Mouse (Mus musculus) intestine, embryonic 16.5 days (tissue): ENCODE data around the gene Glis2. TPM values are rescaled to one million over a fixed set of nuclear protein-coding genes. Genes with fewer than 3 reads are reported as not detected.

Source experiments
- ATAC-seq: fragments of 200-750 bp; cut with Nextera tagmentation; 2 replicates; pipeline ENCODE4 v1.8.0; 2017; ENCODE audit warnings: moderate TSS enrichment, moderate library complexity
- H3K27ac ChIP-seq: fragments of 300-500 bp; sonication (generic); 2 replicates; pipeline ENCODE4 v1.5.1; 2014; ENCODE audit warnings: mild to moderate bottlenecking, low read length
- H3K27me3 ChIP-seq: fragments of 300-500 bp; sonication (generic); replicated peaks from 2 replicates; pipeline ENCODE4 v1.6.1; 2014; ENCODE audit warnings: low read length, control low read depth, mixed read lengths; ENCODE audit not compliant: control insufficient read depth, insufficient read depth
- H3K36me3 ChIP-seq: fragments of 300-500 bp; sonication (generic); 2 replicates; pipeline ENCODE4 v1.6.1; 2014; ENCODE audit warnings: low read length, control low read depth; ENCODE audit not compliant: control insufficient read depth, insufficient read depth
- H3K4me1 ChIP-seq: fragments of 300-500 bp; sonication (generic); 2 replicates; pipeline ENCODE4 v1.6.1; 2014; ENCODE audit warnings: low read length, control low read depth, mixed read lengths; ENCODE audit not compliant: control insufficient read depth, insufficient read depth
- H3K4me2 ChIP-seq: fragments of 300-500 bp; sonication (generic); 2 replicates; pipeline ENCODE4 v1.6.1; 2014; ENCODE audit warnings: low read depth, low read length, control low read depth
- H3K4me3 ChIP-seq: fragments of 300-500 bp; sonication (generic); 2 replicates; pipeline ENCODE4 v1.5.1; 2014; ENCODE audit warnings: mild to moderate bottlenecking, low read length
- H3K9ac ChIP-seq: fragments of 300-500 bp; sonication (generic); 2 replicates; pipeline ENCODE4 v1.6.1; 2014; ENCODE audit warnings: low read depth, low read length
- H3K9me3 ChIP-seq: fragments of 300-500 bp; sonication (generic); 2 replicates; pipeline ENCODE4 v1.6.1; 2016; ENCODE audit warnings: low read length, control low read depth; ENCODE audit not compliant: control insufficient read depth
- WGBS: fragments of 180-500 bp; shearing (Covaris S2); extraction: QIAGEN DNeasy Blood & Tissue Kit; methylation state at CpG from one replicate; pipeline ENCODE4 v1.1.7; 2014; 5-methylcytosine and 5-hydroxymethylcytosine counted together
- polyA plus RNA-seq: library from polyadenylated mRNA; unstranded; fragments of >200 nt; fragmentation: Nextera tagmentation; extraction: Ambion mirVana; gene quantifications from 2 replicates; pipeline ENCODE4 v1.2.1, GENCODE M21; 2015

Glis2 gene
- polyA plus RNA-seq, 1 experiment from 2014 or later, result 14.5 TPM

GRCm38 (mm10) chr16:4599616-4600015, 5.1 kb downstream of the Glis2 start:
- H3K4me2 ChIP-seq, result no peak overlapping the region
- no peak overlapping the region for H3K27ac ChIP-seq
- peaks cover 92% of the 10 kb centered on the region for H3K4me1 ChIP-seq
- no peak for ATAC-seq
- no peaks in the 10 kb centered on the region for H3K27me3 ChIP-seq
- no peak overlapping the region for H3K4me3 ChIP-seq
- no peak overlapping the region; the same call in 1 of the 2 replicates for H3K9ac ChIP-seq
- WGBS, result 77% methylated on average over 3 of the region's 3 CpGs
- no peaks in the 10 kb centered on the region for H3K36me3 ChIP-seq
- H3K9me3 ChIP-seq, result no peaks in the 10 kb centered on the region

- Histone ChIP-seq H3K9me3 (no peaks in the 10 kb centered on the region), H3K27ac (peak overlapping the region; percentile 9; the same call in 1 of the 2 replicates), H3K36me3 (no peaks in the 10 kb centered on the region), H3K4me3 (no peak overlapping the region), H3K9ac (0 out of 2 replicates have a peak overlapping the region, but pooled peaks have one; percentile 9), H3K27me3 (no peaks in the 10 kb centered on the region), H3K4me2 (no peak overlapping the region), H3K4me1 (peaks cover 99% of the 10 kb centered on the region)
- WGBS, result 71% methylated on average over 9 of the region's 9 CpGs
- ATAC-seq, result no peak
Observed at GRCm38 (mm10) chr16:4600701-4601310, 6.3 kb downstream of the Glis2 start.

- Histone ChIP-seq H3K36me3 (no peaks in the 10 kb centered on the region), H3K27me3 (no peaks in the 10 kb centered on the region), H3K27ac (peak overlapping the region; percentile 84), H3K4me1 (peaks cover 99% of the 10 kb centered on the region), H3K9ac (peak overlapping the region; percentile 48; the same call in 1 of the 2 replicates), H3K9me3 (no peaks in the 10 kb centered on the region), H3K4me2 (peak overlapping the region; percentile 27; the same call in 1 of the 2 replicates), H3K4me3 (no peak overlapping the region)
- peak; percentile 69 for ATAC-seq
- WGBS, result 16% methylated on average over 3 of the region's 3 CpGs
Observed at GRCm38 (mm10) chr16:4602189-4602588, 7.7 kb downstream of the Glis2 start.

- H3K27ac ChIP-seq, result peak overlapping the region; percentile 84
- no peaks in the 10 kb centered on the region for H3K27me3 ChIP-seq
- no peak overlapping the region for H3K4me3 ChIP-seq
- peak overlapping the region; percentile 27 for H3K4me2 ChIP-seq
- 15% methylated on average over 7 of the region's 7 CpGs for WGBS
- H3K36me3 ChIP-seq, result no peaks in the 10 kb centered on the region
- H3K4me1 ChIP-seq, result peaks cover 99% of the 10 kb centered on the region
- ATAC-seq, result no peak; the same call in 1 of the 2 replicates
- no peaks in the 10 kb centered on the region for H3K9me3 ChIP-seq
- H3K9ac ChIP-seq, result peak overlapping the region; percentile 64
Observed at GRCm38 (mm10) chr16:4602766-4603452, 8.4 kb downstream of the Glis2 start.

- Histone ChIP-seq H3K36me3 (no peaks in the 10 kb centered on the region), H3K4me2 (no peak overlapping the region), H3K27me3 (no peaks in the 10 kb centered on the region), H3K27ac (peak overlapping the region; percentile 84), H3K4me1 (peaks cover 99% of the 10 kb centered on the region), H3K9me3 (no peaks in the 10 kb centered on the region), H3K9ac (peak overlapping the region; percentile 64), H3K4me3 (no peak overlapping the region)
- 38% methylated on average over 1 of the region's 1 CpGs for WGBS
- no peak for ATAC-seq
Observed at GRCm38 (mm10) chr16:4603453-4603837, 8.9 kb downstream of the Glis2 start.

- H3K27ac ChIP-seq, result peak overlapping the region; percentile 84; the same call in 1 of the 2 replicates
Observed at GRCm38 (mm10) chr16:4604293-4604837, 9.9 kb downstream of the Glis2 start.

GRCm38 (mm10) chr16:4605514-4606131, 11.1 kb downstream of the Glis2 start:
- ATAC-seq, result peak; percentile 67
- H3K4me2 ChIP-seq, result peak overlapping the region; percentile 37
- WGBS, result 40% methylated on average over 13 of the region's 13 CpGs

More at GRCm38 (mm10) chr16:4604293-4604837, 9.9 kb downstream of the Glis2 start:
- H3K4me2 ChIP-seq, result no peak overlapping the region
- no peaks in the 10 kb centered on the region for H3K9me3 ChIP-seq
- H3K9ac ChIP-seq, result peak overlapping the region; percentile 64; the same call in 1 of the 2 replicates
- H3K27me3 ChIP-seq, result no peaks in the 10 kb centered on the region
- no peaks in the 10 kb centered on the region; the same call in 1 of the 2 replicates for H3K36me3 ChIP-seq
- no peak for ATAC-seq
- H3K4me1 ChIP-seq, result peaks cover 92% of the 10 kb centered on the region
- H3K4me3 ChIP-seq, result no peak overlapping the region
- WGBS, result 48% methylated on average over 11 of the region's 11 CpGs

GRCm38 (mm10) chr16:4606431-4607084, 12.0 kb downstream of the Glis2 start:
- Histone ChIP-seq H3K27me3 (no peaks in the 10 kb centered on the region), H3K9me3 (no peaks in the 10 kb centered on the region), H3K4me2 (peak overlapping the region; percentile 37; the same call in 1 of the 2 replicates), H3K4me1 (peaks cover 70% of the 10 kb centered on the region), H3K9ac (no peak overlapping the region; the same call in 1 of the 2 replicates), H3K4me3 (no peak overlapping the region), H3K36me3 (peaks cover 4% of the 10 kb centered on the region), H3K27ac (peak overlapping the region; percentile 75)
- ATAC-seq, result peak; percentile 32
- WGBS, result 15% methylated on average over 5 of the region's 5 CpGs

More at GRCm38 (mm10) chr16:4605514-4606131, 11.1 kb downstream of the Glis2 start:
- Histone ChIP-seq H3K9ac (peak overlapping the region; percentile 48), H3K36me3 (no peaks in the 10 kb centered on the region; the same call in 1 of the 2 replicates), H3K4me1 (peaks cover 79% of the 10 kb centered on the region), H3K4me3 (no peak overlapping the region; the same call in 1 of the 2 replicates), H3K9me3 (no peaks in the 10 kb centered on the region), H3K27me3 (no peaks in the 10 kb centered on the region), H3K27ac (peak overlapping the region; percentile 75)
